Mouse (Mus musculus) spleen, adult 2 months (tissue): ENCODE measurements at regions not wholly inside any gene's neighbourhood (a gene's known extent, or its start where the extent isn't known, plus 50 kb on each side); places are given as distances from the start of the nearest gene placed in this dataset.

Experiments
- DNase-seq, 2 experiments: peaks; one replicate each; pipeline versions ENCODE4 v3.0.0 to v3.0.0-alpha.2; 2012 to 2021; ENCODE audit warnings: low spot score in 2 of 2, low read depth in 1 of 2
- H3K27ac ChIP-seq: fragments of 200-500 bp; 2 replicates; pipeline ENCODE4 v1.5.1; 2012; ENCODE audit warnings: low read length, inconsistent platforms; ENCODE audit not compliant: insufficient read depth
- H3K27me3 ChIP-seq: fragments of 200-500 bp; 2 replicates; pipeline ENCODE4 v1.6.1; 2012; ENCODE audit warnings: mild to moderate bottlenecking, moderate library complexity, low read length, inconsistent platforms; ENCODE audit not compliant: control insufficient read depth, insufficient read depth
- H3K36me3 ChIP-seq: fragments of 200-500 bp; 2 replicates; pipeline ENCODE4 v1.6.1; 2012; ENCODE audit warnings: mild to moderate bottlenecking, low read length, inconsistent platforms; ENCODE audit not compliant: control insufficient read depth, insufficient read depth
- H3K4me1 ChIP-seq: fragments of 200-500 bp; 2 replicates; pipeline ENCODE4 v1.6.1; 2011; ENCODE audit warnings: inconsistent platforms; ENCODE audit not compliant: control insufficient read depth, insufficient read depth, insufficient read length
- H3K4me3 ChIP-seq: fragments of 200-500 bp; 2 replicates; pipeline ENCODE4 v1.5.1; 2011; ENCODE audit warnings: mild to moderate bottlenecking, inconsistent platforms; ENCODE audit not compliant: insufficient read depth, insufficient read length; ENCODE audit errors: extremely low read depth
- CTCF ChIP-seq: fragments of 200-500 bp; IDR thresholded peaks from 2 replicates; pipeline ENCODE4 v1.5.1; 2011; ENCODE audit warnings: mild to moderate bottlenecking, inconsistent platforms; ENCODE audit not compliant: insufficient read depth, insufficient read length, insufficient replicate concordance; ENCODE audit errors: extremely low read depth
- POLR2A ChIP-seq: fragments of 200-500 bp; IDR thresholded peaks from 2 replicates; pipeline ENCODE4 v1.6.1; 2011; ENCODE audit warnings: low read depth, low read length, inconsistent platforms
- WGBS: fragments of 180-500 bp; shearing (Covaris S2); methylation state at CpG from one replicate; pipeline ENCODE4 v1.1.7; 2018; 5-methylcytosine and 5-hydroxymethylcytosine counted together

- DNase-seq = no peak
- H3K4me3 ChIP-seq = no peak overlapping the region
- no peaks in the 10 kb centered on the region for H3K36me3 ChIP-seq
- 78% methylated on average over 8 of the region's 8 CpGs for WGBS
- no peaks in the 10 kb centered on the region for H3K4me1 ChIP-seq
- H3K27ac ChIP-seq = no peak overlapping the region
- TF ChIP-seq POLR2A = no peak
- TF ChIP-seq CTCF = no peak
- H3K27me3 ChIP-seq = no peaks in the 10 kb centered on the region
Observed at GRCm38 (mm10) chr13:60318436-60319020, 141.4 kb upstream of the Gas1 start.

GRCm38 (mm10) chr13:60319268-60319667 lies 142.1 kb upstream of the Gas1 start:
- TF ChIP-seq CTCF = no peak
- WGBS = 80% methylated on average over 4 of the region's 4 CpGs
- DNase-seq = no peak
- Histone ChIP-seq H3K27ac (no peak overlapping the region), H3K36me3 (no peaks in the 10 kb centered on the region), H3K4me3 (no peak overlapping the region), H3K27me3 (no peaks in the 10 kb centered on the region), H3K4me1 (no peaks in the 10 kb centered on the region)

DNA sequence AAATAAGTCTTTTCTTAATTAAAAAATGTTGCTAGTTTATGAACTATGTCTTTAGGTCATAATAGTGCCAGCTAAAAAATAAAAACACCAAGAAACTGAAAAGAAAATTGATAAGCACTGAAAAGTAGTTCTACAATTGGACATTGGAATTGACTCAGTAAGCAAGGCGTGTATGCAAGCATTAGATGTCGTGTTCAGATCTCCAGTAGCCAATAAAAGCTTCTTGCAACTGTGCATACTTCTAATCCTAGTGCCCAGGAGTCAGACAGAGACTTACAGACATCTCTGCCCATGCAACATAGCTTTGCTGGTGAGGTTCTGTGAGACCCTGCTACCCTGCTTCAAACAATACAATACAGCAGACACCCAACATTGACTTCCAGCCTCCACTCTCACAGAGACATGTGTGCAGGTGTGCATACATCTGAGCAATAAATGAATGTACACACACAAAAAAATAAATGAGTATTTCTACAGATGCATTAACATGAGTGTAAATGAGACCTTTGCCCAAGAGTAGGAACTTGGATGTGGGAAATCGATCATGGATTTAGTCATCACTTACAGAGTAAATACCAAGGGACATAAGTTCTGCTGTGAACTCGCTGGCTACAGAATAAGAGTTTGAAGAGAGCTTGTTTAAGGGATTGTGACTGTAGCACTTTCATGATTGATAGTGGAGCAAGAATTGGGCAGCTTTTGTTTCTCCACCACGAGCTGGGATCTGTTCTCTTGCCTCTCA lies 142.9 kb upstream of the Gas1 start:
- 67% methylated on average over 5 of the region's 5 CpGs for WGBS

DNA sequence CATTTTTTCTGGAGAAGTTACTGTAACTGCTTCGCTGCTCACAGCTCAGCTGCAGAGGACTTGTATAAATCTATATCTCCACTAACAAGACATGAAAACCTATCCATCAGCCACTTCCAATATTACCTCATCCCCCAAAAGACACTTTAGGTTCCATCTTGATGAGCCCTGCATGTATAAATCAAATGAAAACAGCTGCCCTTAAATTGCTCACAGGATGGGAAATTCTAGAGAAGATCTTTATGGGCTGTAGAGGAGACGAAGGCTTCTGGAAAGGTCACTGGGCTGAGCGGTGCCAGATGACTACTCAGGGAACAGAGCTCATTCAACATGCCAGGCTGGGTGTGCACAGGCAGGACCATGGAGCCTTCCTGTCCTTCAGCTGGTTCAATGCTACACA lies 145.4 kb upstream of the Gas1 start:
- no peak for DNase-seq
- no peaks in the 10 kb centered on the region for H3K36me3 ChIP-seq
- no peaks in the 10 kb centered on the region for H3K4me1 ChIP-seq
- TF ChIP-seq POLR2A (no peak), CTCF (no peak)
- no peaks in the 10 kb centered on the region for H3K27me3 ChIP-seq
- no peak overlapping the region for H3K4me3 ChIP-seq
- no peak overlapping the region for H3K27ac ChIP-seq
- 90% methylated on average over 3 of the region's 3 CpGs for WGBS

More for the DNA sequence above, 142.9 kb upstream of the Gas1 start:
- Histone ChIP-seq H3K4me3 (no peak overlapping the region), H3K36me3 (no peaks in the 10 kb centered on the region), H3K27ac (no peak overlapping the region), H3K27me3 (no peaks in the 10 kb centered on the region), H3K4me1 (no peaks in the 10 kb centered on the region)
- TF ChIP-seq CTCF (no peak), POLR2A (no peak)
- no peak for DNase-seq

DNA sequence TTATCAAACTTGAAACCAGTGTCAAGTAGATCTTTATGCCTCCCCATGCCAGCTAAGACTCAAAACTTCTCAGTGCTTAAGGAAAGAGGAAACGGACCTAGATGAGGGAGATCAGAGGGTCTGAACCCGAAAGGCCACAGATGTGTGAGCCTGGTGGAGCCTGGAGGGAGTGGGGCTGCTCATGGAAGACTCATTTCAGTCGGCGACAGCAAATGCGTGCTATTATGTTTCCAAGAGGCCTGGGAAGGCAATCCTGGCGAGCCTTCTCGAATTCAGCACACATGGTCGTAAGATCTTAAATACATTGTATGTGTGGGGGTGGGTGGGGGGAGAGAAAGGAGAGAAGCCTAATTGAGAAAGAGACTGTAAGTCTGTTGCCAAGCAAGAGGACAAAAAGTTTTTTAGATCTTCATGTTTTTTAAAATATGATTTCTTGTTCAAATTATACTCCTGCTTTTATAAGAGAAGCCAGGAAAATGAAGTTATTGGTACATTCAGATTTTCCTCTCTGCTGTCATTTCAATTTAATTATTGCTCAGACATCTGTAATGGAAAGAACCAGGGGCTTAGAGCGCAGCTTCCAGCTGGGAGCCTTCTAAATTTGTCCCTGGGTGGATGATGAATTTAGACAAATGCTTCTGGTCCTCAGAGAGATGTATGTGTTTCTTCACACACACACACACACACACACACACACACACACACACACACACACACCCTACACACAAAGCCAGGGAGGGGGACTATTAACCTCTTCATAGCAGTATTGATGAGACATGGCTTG lies 153.5 kb upstream of the Gas1 start:
- TF ChIP-seq POLR2A = no peak
- TF ChIP-seq CTCF = no peak
- H3K36me3 ChIP-seq = no peaks in the 10 kb centered on the region
- no peak overlapping the region for H3K27ac ChIP-seq
- H3K27me3 ChIP-seq = no peaks in the 10 kb centered on the region
- H3K4me3 ChIP-seq = no peak overlapping the region
- no peaks in the 10 kb centered on the region for H3K4me1 ChIP-seq
- DNase-seq = no peak
- WGBS = 70% methylated on average over 9 of the region's 9 CpGs

- Histone ChIP-seq H3K36me3 (no peaks in the 10 kb centered on the region), H3K27ac (no peak overlapping the region), H3K27me3 (no peaks in the 10 kb centered on the region), H3K4me3 (no peak overlapping the region), H3K4me1 (no peaks in the 10 kb centered on the region)
- DNase-seq = no peak
- TF ChIP-seq CTCF = no peak
- TF ChIP-seq POLR2A = no peak
- 47% methylated on average over 1 of the region's 1 CpGs for WGBS
Observed at GRCm38 (mm10) chr13:60336196-60336595, 159.0 kb upstream of the Gas1 start.
